Mouse (Mus musculus) c-Kit-positive CD71-positive TER-119-positive erythroid progenitor cells, embryonic 14.5 days (primary cell): ENCODE results near the gene Itga2b.
A peak's percentile ranks its signal among the peaks of the same experiment; 100 is the strongest.

ENCODE experiments used
- DNase-seq: peaks from one replicate; pipeline ENCODE4 v3.0.0-alpha.2; 2013; ENCODE audit warnings: low spot score

The Itga2b gene

DNA sequence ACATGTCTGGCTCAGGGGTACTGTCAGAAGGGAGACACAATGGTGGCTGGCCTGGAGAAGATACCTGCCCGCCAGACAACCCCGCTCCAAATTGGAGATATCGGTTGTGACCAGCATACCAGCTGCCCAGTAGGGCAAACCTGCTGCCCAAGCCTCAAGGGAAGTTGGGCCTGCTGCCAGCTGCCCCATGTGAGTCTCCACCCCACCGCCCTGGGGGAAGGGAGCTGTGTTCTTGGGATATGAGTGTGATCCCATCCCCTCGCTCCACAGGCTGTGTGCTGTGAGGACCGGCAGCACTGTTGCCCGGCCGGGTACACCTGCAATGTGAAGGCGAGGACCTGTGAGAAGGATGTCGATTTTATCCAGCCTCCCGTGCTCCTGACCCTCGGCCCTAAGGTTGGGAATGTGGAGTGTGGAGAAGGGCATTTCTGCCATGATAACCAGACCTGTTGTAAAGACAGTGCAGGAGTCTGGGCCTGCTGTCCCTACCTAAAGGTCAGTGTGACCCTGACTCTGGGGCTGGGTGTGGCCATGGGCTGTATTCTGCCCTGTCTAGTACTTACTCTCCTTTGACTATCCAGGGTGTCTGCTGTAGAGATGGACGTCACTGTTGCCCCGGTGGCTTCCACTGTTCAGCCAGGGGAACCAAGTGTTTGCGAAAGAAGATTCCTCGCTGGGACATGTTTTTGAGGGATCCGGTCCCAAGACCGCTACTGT, 34.0 kb downstream of the Itga2b start:
- DNase-seq, result no peak

DNA sequence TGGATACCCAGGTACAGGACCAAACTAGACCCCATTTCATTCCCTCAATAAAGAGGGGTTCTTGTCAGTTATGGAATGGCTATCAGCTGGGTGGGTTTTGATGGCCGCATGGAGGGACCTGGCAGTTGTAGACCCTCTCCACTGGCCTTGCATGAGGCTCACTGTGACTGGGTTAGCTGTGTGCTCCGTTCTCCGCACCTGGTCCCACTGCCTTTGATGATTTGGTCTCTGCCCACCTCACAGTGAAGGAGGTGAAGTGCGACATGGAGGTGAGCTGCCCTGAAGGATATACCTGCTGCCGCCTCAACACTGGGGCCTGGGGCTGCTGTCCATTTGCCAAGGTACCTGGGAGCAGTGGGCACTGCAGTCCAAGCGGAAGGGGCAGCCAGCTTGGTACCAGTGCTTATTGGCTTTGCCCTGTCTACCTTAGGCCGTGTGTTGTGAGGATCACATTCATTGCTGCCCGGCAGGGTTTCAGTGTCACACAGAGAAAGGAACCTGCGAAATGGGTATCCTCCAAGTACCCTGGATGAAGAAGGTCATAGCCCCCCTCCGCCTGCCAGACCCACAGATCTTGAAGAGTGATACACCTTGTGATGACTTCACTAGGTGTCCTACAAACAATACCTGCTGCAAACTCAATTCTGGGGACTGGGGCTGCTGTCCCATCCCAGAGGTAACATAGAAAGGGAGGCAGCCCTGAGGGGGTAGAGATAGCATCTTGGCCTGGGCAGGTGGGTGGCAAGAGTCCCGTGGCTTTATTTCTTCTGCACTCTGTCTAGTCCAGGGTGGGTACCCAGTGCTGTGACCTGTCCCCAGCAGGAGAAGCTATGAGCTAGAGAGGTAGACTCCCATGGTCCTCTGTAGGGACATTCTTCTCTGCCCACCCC, 34.9 kb downstream of the Itga2b start:
- DNase-seq, result no peak

GRCm38 (mm10) chr11:102434406-102434805, 35.5 kb downstream of the Itga2b start:
- peak; percentile 88 for DNase-seq

GRCm38 (mm10) chr11:102433866-102434265, 36.1 kb downstream of the Itga2b start:
- DNase-seq, result no peak

DNA sequence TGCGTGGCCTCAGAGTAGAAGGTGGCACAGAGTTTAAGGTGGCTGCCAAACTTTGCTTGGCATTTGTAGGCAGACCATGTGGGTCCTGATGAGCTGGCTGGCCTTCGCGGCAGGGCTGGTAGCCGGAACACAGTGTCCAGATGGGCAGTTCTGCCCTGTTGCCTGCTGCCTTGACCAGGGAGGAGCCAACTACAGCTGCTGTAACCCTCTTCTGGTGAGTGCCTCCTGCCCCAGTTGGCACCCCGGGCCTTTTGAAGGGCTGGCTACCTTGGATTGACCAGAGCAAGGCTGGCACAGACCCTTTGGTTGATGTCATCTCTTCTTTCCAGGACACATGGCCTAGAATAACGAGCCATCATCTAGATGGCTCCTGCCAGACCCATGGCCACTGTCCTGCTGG, 37.0 kb downstream of the Itga2b start:
- DNase-seq, result no peak

DNA sequence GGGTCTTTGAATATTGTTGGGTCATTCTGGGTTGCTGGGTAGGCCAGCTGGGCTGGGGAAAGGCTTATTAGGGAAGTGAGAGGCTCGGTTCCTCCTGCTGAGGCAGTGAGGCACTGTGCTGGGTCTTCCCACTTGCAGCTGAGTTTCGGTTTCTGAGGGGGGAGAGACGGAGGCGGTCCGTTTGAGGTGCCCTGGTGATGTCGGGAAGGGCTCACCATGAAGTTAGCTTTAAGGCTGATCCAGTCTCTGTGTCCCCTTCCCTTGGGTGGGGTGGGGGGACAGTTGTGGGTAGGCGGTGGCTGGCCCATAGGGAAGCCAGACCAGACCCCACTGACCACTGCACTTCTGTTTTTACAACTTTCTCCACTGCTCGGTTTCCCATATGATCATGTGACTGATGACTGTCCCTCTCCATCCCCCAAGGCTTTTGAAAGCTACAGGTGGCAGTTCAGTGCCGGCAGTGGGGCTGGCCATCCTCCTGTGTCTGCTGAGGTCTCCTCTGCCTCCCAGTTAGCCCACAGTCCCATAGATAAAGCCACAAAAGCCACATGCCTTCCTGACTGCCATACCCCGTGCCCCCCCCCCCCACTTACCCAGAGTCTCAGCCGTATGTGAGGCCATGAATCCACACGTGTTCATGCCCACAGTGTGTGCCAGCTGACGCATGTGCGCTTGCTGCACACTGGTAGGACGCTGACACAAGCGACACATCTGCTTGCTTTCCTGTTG, 37.6 kb downstream of the Itga2b start:
- no peak for DNase-seq

- DNase-seq, result no peak
These were observed 38.2 kb downstream of the Itga2b start for GRCm38 (mm10) chr11:102431728-102432114.

- peak; percentile 79 for DNase-seq
These were observed 38.8 kb downstream of the Itga2b start for GRCm38 (mm10) chr11:102431018-102431645.

GRCm38 (mm10) chr11:102430121-102431017, 39.6 kb downstream of the Itga2b start, which contains the start of gene Grn:
Gene Grn, plus strand, starts transcription at chr11:102430315.
- peak; percentile 79 for DNase-seq

GRCm38 (mm10) chr11:102429551-102429950, 40.4 kb downstream of the Itga2b start:
- no peak for DNase-seq

DNA sequence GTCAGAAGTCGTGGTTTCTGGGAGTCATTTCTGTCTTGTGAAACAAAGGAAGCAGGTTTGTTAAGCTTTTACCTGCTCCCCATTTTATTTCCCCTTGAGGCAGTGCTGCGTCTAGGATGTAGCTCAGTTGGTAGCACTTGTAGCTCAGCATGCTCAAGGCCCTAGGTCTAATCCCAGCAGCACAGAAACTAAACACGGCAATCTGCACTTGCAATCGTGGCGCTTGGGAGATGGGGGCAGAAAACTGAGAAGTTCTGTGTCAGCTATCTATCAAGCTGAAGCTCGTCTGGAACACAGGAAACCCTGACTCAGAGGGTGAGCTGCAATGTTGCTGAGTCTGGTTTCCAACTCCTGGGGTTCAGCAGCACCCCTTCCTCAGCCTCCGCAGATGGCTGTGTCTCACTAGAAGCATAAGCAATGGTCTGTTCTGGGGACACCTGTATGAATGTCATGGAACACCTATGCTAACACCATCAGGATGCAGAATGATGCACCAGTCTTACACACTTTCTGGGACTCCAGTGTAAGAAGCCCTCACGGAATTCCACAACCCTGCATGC, 40.9 kb downstream of the Itga2b start:
- no peak for DNase-seq

DNA sequence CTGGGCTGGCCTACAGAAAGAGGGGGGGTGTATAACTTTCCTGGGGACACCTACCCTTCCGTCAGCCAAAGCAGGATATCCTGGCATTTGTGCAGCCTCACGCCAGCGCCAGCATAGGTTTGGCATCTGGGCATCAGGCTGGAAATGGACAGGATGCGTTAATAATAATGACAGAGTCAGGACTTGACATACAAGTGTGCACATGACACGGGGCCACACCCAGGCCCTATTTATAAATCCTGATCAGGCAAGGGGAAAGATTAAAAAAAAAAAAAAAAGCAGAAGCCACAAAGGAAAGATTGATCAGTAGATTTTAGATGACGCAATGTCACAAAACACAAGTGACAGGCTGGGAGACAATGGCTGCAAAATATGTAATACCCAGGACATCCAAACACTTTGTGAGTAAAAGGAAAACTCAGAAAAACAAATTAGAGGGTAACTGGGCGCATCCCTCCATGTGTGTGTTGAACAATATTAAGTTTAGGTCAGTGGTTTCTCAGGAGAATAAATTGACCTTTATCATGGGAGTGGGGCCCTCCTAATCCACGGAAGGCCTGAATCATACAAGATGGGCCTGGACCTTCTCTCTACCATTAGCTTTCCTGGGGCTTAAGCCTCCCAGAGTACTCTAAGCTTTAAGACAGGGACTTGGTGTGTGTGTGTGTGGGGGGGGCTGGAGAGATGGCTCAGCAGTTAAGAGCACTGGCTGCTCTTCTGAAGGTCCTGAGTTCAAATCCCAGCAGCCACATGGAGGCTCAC, 44.2 kb downstream of the Itga2b start:
- no peak for DNase-seq

GRCm38 (mm10) chr11:102424666-102425065, 45.3 kb downstream of the Itga2b start:
- no peak for DNase-seq

GRCm38 (mm10) chr11:102421559-102421958, 48.4 kb downstream of the Itga2b start:
- no peak for DNase-seq

DNA sequence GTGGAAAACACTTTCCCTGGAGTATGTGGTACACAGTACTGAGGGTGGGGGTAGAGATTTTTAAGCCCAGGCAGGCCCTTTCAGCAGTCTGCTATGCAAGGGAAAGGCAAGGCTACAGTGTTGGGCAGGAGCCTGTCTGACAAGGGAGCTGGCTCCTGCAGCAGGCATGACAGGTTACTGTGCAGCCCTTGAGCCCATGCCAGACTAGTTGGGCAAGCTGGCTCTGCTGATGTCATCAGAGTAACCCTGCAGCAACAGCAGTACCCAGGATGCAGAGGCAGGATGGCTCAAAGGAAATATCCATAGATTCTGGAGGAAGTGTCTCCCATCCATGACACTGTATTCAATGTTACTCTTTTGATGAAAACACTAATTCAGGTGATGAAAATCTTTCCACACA, 51.0 kb downstream of the Itga2b start:
- DNase-seq, result no peak

GRCm38 (mm10) chr11:102417160-102417559, 52.8 kb downstream of the Itga2b start:
- no peak for DNase-seq

GRCm38 (mm10) chr11:102415034-102415802, 54.7 kb downstream of the Itga2b start:
- DNase-seq, result no peak

GRCm38 (mm10) chr11:102413059-102413458, 56.9 kb downstream of the Itga2b start:
- no peak for DNase-seq

DNA sequence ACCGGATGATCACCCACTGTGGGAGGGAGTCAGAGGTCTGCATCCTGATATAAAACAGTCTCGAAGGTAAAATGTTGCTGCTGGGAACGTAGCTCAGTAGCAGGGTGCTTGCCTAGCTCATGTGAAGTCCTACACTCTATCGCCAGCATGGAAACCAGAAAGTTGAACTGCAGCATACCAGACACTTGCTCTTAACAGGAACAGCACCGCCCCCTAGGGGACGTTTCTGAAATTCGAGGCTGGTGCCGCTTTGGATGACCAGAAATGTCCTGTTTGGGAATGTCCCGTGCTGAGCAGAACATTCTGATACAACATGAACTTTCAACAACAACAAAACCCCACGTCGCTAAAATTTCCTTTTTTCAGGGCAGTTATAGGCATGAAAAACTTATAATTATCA, 58.2 kb downstream of the Itga2b start:
- DNase-seq, result peak; percentile 92
